Mouse (Mus musculus) kidney, postnatal 0 days (tissue): Measurements from ENCODE around the gene Ift43. TPM values are rescaled to one million over a fixed set of nuclear protein-coding genes. Genes with fewer than 3 reads are reported as not detected.

Experiments used
- ATAC-seq: fragments of 200-750 bp; cut with Nextera tagmentation; replicated peaks from 2 replicates; pipeline ENCODE4 v1.8.0; 2017; ENCODE audit warnings: low read depth, moderate number of reproducible peaks, moderate TSS enrichment, moderate library complexity; ENCODE audit not compliant: low FRiP score
- DNase-seq: peaks from one replicate; pipeline ENCODE4 v3.0.0-alpha.2; 2016; ENCODE audit warnings: low spot score
- H3K27ac ChIP-seq: fragments of 300-500 bp; sonication (generic); 2 replicates; pipeline ENCODE4 v1.5.1; 2014; ENCODE audit warnings: mild to moderate bottlenecking
- H3K27me3 ChIP-seq: fragments of 300-500 bp; sonication (generic); 2 replicates; pipeline ENCODE4 v1.6.1; 2014; ENCODE audit warnings: low read length, mixed read lengths; ENCODE audit not compliant: insufficient read depth
- H3K36me3 ChIP-seq: fragments of 300-500 bp; sonication (generic); 2 replicates; pipeline ENCODE4 v1.6.1; 2014; ENCODE audit warnings: low read length, mixed read lengths; ENCODE audit not compliant: insufficient read depth
- H3K4me1 ChIP-seq: fragments of 300-500 bp; sonication (generic); replicated peaks from 2 replicates; pipeline ENCODE4 v1.6.1; 2014; ENCODE audit warnings: antibody characterized with exemption, low read length, mixed read lengths; ENCODE audit not compliant: insufficient read depth
- H3K4me2 ChIP-seq: fragments of 300-500 bp; sonication (generic); 2 replicates; pipeline ENCODE4 v1.6.1; 2014; ENCODE audit warnings: mild to moderate bottlenecking, low read length, moderate library complexity, mixed read lengths
- H3K4me3 ChIP-seq: fragments of 300-500 bp; sonication (generic); replicated peaks from 2 replicates; pipeline ENCODE4 v1.5.1; 2014; ENCODE audit warnings: low read depth, low read length
- H3K9ac ChIP-seq: fragments of 300-500 bp; sonication (generic); 2 replicates; pipeline ENCODE4 v1.6.1; 2014; ENCODE audit warnings: low read depth, low read length
- H3K9me3 ChIP-seq: fragments of 300-500 bp; sonication (generic); replicated peaks from 2 replicates; pipeline ENCODE4 v1.6.1; 2016; ENCODE audit warnings: low read length, inconsistent platforms, mixed read lengths
- CTCF ChIP-seq: IDR thresholded peaks from 2 replicates; pipeline ENCODE4 v1.5.1; 2016; ENCODE audit warnings: antibody characterized with exemption, low read depth, mild to moderate bottlenecking, moderate library complexity
- WGBS: fragments of 180-500 bp; shearing (Covaris S2); extraction: QIAGEN DNeasy Blood & Tissue Kit; methylation state at CpG from one replicate; pipeline ENCODE4 v1.1.7; 2014; 5-methylcytosine and 5-hydroxymethylcytosine counted together
- polyA plus RNA-seq: library from polyadenylated mRNA; unstranded; fragments of >200 nt; fragmentation: Nextera tagmentation; extraction: Ambion mirVana; gene quantifications from 2 replicates; pipeline ENCODE4 v1.2.1, GENCODE M21; 2015

The Ift43 gene
- polyA plus RNA-seq, 1 experiment from 2014 or later, result 87.3 TPM

DNA sequence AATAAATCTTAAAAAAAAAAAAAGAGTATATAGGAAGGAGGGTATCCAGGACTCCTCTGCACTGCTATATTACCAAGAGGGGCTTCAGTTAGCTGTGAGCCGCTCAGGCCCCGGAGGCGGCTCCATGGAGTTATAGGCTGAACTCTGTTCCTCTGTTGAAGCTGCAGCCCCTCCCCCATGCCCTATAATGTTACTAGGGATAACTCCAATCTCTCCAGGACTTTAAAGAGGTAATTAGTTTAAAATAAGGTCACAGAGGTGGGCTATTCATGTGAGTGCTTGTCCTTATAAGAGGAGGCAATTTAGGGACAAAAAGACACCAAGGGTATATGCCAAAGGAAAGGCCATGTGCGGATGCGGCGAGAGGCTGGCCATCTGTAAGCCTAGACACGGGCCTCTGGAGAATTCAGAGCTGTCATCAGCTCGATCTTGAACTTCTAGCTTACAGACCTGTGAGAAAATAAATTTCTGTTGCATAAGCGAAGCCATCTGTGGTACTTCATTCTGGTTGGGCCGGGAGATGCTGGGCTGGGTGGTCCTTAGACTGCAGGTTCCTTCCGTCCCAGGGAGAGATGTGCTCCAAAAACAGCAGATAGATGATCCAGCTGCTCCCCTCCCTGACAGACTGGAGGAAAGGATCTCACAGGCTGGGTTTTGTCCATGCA lies 94.5 kb downstream of the Ift43 start:
- DNase-seq, result no peak

DNA sequence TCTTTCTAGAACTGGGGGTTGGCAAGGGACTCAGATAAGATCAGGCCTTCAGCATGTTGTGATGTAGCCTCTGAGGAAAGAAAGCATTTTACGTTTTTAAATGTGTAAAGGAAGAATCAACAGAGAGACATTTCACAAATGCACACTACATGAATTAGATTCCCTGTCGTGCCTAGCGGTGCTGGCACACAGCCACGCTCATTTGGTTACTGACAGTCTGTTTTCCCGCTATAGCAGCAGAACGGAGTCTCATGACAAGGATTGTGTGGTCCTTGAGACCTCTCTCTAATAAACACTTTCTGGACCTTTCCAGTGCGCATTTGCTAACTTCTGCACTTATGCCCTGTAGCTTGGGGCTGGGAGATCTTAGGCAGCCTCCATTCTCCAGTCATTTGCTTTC lies 96.9 kb downstream of the Ift43 start:
- 69% methylated on average over 7 of the region's 7 CpGs for WGBS
- no peak for DNase-seq
- 0 out of 2 replicates have a peak, but pooled peaks cover 2% of the 10 kb centered on the region for H3K4me1 ChIP-seq
- TF ChIP-seq CTCF, result no peak
- no peak overlapping the region for H3K9ac ChIP-seq
- ATAC-seq, result no peak
- H3K4me3 ChIP-seq, result no peak overlapping the region
- H3K36me3 ChIP-seq, result no peaks in the 10 kb centered on the region
- H3K27me3 ChIP-seq, result no peaks in the 10 kb centered on the region
- H3K4me2 ChIP-seq, result no peak overlapping the region
- no peaks in the 10 kb centered on the region for H3K9me3 ChIP-seq
- H3K27ac ChIP-seq, result no peak overlapping the region

More for the DNA sequence above, 94.5 kb downstream of the Ift43 start:
- 65% methylated on average over 11 of the region's 11 CpGs for WGBS
- TF ChIP-seq CTCF, result no peak
- no peak for ATAC-seq
- Histone ChIP-seq H3K4me1 (0 out of 2 replicates have a peak, but pooled peaks cover 2% of the 10 kb centered on the region), H3K4me2 (no peak overlapping the region), H3K27me3 (no peaks in the 10 kb centered on the region), H3K4me3 (no peak overlapping the region), H3K36me3 (no peaks in the 10 kb centered on the region), H3K9me3 (no peaks in the 10 kb centered on the region), H3K27ac (no peak overlapping the region), H3K9ac (no peak overlapping the region)

DNA sequence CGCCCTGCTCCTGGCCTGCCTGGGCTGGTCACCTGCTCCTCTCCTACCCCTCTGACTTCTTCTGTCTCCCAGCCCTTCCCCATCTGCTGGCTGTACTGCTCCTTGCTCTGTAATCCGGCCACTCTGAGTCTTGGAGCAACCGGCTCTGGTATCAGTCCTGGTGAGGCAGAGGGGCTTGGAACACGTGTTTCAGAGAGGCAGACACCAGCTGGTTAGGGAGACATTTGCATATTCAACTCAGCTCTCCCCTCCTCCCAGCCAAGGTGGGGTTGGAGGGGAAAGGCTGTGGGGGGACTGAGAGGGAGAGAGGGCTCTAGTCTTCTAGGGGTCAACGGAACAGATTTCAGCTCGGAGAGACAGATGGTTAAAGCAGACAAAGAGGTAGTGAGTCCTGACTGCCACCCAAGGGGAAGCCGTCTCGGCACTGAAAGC lies 99.0 kb downstream of the Ift43 start:
- ATAC-seq (no peak), DNase-seq (no peak)
- no peaks in the 10 kb centered on the region for H3K9me3 ChIP-seq
- H3K4me1 ChIP-seq, result no peaks in the 10 kb centered on the region
- H3K4me3 ChIP-seq, result no peak overlapping the region
- 14% methylated on average over 8 of the region's 8 CpGs for WGBS
- no peak for TF ChIP-seq CTCF
- no peak overlapping the region for H3K27ac ChIP-seq
- no peaks in the 10 kb centered on the region for H3K36me3 ChIP-seq
- H3K9ac ChIP-seq, result no peak overlapping the region
- no peak overlapping the region for H3K4me2 ChIP-seq
- H3K27me3 ChIP-seq, result no peaks in the 10 kb centered on the region

DNA sequence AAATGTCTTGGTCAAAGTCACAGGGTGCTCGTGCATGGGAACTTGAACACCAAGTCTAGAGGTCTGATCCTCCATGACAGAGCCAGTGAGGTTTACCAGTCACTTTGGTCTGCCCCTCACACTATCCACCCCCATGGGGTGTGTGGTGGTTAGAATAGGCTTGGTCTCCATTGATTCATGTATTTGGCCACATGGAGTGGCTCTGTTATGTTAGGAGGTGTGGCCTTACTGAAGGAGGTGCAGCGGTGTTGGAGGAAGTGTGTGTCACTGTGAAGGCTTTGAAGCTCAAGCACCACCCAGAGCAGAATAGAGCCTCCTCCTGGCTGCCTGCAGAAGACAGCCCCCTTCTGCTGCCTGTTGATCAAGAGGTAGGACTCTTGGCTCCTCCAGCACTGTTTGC lies 99.5 kb downstream of the Ift43 start:
- Histone ChIP-seq H3K4me3 (no peak overlapping the region), H3K9me3 (no peaks in the 10 kb centered on the region), H3K36me3 (no peaks in the 10 kb centered on the region), H3K4me1 (no peaks in the 10 kb centered on the region), H3K4me2 (no peak overlapping the region), H3K27me3 (no peaks in the 10 kb centered on the region), H3K27ac (no peak overlapping the region), H3K9ac (no peak overlapping the region)
- no peak for ATAC-seq
- WGBS, result 28% methylated on average over 2 of the region's 2 CpGs
- no peak for DNase-seq
- TF ChIP-seq CTCF, result no peak

DNA sequence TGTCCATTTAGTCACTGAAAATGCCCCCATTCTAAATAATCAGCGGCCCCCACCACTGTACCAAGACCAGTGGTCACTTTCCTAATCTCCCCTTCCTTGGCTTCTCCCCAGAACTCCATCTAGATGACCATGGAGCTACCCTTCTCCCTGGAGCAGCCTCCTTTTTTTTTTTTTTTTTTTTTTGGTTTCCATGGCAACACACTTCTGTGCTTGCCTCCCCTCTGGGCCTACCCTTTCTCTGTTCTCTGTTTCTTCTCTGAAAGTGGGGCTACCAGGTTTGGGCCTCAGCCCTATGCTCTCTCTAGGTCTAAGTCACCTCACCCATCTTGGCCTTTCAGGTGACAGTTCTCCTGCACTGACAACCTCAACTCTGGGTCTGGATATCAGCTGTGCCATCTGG lies 100.1 kb downstream of the Ift43 start:
- Histone ChIP-seq H3K9me3 (no peaks in the 10 kb centered on the region), H3K27ac (no peak overlapping the region), H3K27me3 (no peaks in the 10 kb centered on the region), H3K4me3 (no peak overlapping the region), H3K4me2 (no peak overlapping the region), H3K36me3 (no peaks in the 10 kb centered on the region), H3K4me1 (no peaks in the 10 kb centered on the region), H3K9ac (no peak overlapping the region)
- DNase-seq (no peak), ATAC-seq (no peak)
- 83% methylated on average over 1 of the region's 1 CpGs for WGBS
- no peak for TF ChIP-seq CTCF

DNA sequence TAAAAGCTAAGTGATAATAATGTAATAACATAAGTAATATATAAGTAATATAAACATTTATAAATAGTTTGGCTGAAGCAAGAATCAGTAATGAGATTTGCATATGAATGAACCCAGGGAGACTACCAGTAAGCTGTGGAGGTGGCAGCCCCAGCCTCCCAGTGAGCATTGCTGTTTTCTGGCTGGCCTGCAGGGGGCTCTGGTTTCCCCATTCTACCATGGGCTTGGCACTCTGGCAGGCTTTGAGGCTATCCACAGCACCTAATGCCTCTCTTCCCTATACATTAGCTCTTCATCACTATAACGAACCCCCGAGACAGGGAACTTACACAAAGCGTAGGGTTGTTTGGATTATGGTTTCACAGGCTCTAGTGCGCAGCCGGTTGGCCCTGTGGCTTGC lies 105.8 kb downstream of the Ift43 start:
- peak; percentile 42; the same call in 1 of the 2 replicates for TF ChIP-seq CTCF
- no peaks in the 10 kb centered on the region for H3K27me3 ChIP-seq
- ATAC-seq (no peak), DNase-seq (no peak)
- H3K9ac ChIP-seq, result no peak overlapping the region
- no peak overlapping the region for H3K27ac ChIP-seq
- 66% methylated on average over 5 of the region's 5 CpGs for WGBS
- no peaks in the 10 kb centered on the region for H3K4me1 ChIP-seq
- H3K36me3 ChIP-seq, result no peaks in the 10 kb centered on the region
- no peaks in the 10 kb centered on the region for H3K9me3 ChIP-seq
- H3K4me2 ChIP-seq, result no peak overlapping the region
- H3K4me3 ChIP-seq, result no peak overlapping the region
